Mouse (Mus musculus) cerebellum, adult (tissue): ENCODE measurements around the gene Nfam1.

Source experiments
- ATAC-seq: cut with Nextera tagmentation; 2 replicates; pipeline ENCODE4 v1.9.2; 2017; ENCODE audit warnings: mild to moderate bottlenecking, moderate library complexity, mixed read lengths; ENCODE audit not compliant: insufficient number of reproducible peaks, low FRiP score, low TSS enrichment

The Nfam1 gene

GRCm38 (mm10) chr15:82963556-82964156 is 69.5 kb downstream of the Nfam1 start:
- ATAC-seq = no peak

- no peak for ATAC-seq
These were observed 70.0 kb downstream of the Nfam1 start for GRCm38 (mm10) chr15:82963090-82963489.

DNA sequence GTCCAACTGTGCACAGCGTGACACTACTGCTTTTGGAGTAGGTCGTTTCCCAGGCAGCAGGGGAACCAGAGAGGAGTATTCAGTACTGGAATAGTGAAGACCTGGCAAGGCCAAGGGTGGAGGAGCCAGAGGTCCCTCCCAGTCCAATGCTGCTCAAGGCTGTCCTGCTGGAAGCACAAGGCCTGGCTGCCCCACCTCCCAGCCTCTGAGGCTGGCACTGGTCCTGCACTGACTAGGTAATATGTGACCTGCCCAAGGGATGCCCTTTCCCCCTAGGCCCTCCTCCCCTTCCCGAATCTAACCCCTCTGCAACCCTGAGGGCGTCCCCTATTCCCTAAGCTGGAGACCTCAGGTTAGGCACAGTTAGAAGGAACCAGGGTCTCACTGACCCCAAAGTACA is 70.6 kb downstream of the Nfam1 start:
- ATAC-seq = peak; percentile 24; the same call in 1 of the 2 replicates

GRCm38 (mm10) chr15:82960786-82961561 is 72.1 kb downstream of the Nfam1 start:
- ATAC-seq = no peak

DNA sequence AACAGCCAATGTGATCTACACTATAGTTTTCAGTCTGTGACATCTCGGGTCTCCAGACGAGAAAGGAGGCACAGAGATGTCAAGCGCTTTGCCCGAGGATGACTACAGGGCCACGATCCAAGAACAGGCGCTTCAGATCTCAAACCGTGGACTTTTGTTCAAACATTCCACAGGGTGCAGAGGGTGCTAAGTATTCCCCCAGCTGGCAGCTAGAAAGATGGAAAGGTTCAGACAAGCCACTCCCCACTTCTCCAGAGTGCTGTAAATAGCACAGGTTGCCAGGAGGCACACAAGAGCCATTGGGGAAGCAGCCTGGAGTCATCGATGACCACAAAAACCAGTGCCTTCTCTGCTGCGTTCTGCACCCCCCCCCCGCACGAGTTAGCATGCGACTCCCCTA is 74.0 kb downstream of the Nfam1 start:
- no peak for ATAC-seq

DNA sequence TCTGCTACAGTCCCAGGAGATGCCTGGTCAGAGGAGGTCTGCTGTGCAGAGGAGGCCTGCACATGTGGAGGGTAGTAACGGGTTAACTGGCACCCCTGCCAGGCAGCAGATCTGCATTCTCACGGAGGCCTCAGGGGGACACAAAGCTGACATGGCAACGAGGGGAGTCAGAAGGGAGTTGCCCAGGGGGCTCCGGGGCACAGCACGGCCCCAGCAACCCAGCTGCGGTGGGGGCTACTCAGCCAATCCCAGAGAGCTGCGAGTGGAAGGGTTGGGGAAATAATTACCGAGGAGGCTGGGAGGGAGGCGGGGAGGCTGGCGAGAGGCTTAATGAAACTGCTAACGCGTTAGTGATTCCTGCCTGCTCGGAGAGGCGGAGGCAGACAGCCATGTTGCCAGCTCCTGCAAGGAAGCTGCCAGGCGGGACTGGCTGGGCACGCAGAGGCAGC is 74.8 kb downstream of the Nfam1 start:
- ATAC-seq = no peak

- ATAC-seq = no peak
These were observed 76.4 kb downstream of the Nfam1 start for GRCm38 (mm10) chr15:82956721-82957120.

DNA sequence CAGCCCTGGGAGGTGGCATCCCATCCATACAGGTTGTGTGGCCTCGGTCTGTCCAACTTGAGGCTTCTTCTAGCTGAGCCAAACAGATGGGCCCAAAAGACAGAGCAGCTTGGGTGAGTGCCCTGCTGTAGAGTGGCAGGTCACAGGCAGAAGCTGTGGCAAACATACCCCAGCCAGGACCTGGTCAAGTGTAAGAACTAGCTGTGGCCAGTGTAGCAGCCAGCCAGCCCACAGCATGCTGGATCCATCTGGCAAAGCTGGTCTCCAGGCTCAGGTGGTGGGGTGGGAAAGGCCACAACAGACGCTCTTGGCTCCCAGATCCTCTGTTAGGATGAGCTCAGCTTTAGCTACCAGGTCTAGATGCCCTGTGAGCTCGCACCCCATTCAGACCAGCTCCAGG is 76.8 kb downstream of the Nfam1 start:
- no peak for ATAC-seq

GRCm38 (mm10) chr15:82955286-82955685 is 77.8 kb downstream of the Nfam1 start:
- no peak for ATAC-seq

GRCm38 (mm10) chr15:82954034-82954433 is 79.1 kb downstream of the Nfam1 start:
- ATAC-seq = no peak

DNA sequence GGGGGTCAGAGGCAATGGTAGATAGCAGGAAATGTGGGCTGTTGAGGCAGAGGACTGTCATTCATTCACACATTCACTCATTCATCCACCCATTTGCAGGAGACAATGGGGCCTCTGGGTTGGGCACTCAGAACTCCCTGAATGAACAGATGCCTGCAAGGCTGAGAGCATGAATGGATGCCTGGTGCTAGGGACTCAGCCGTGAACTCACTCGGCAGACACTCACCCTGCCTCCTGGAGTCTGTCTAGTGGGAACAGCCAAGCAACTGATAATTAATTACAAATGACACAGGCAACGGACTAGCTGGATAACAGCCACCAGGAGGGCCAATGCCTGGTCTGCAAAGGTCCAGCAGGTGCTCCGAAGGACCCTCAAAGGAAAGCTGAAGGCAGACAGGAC is 80.0 kb downstream of the Nfam1 start:
- no peak for ATAC-seq

GRCm38 (mm10) chr15:82952292-82952705 is 80.8 kb downstream of the Nfam1 start:
- no peak for ATAC-seq

- no peak for ATAC-seq
These were observed 82.9 kb downstream of the Nfam1 start for GRCm38 (mm10) chr15:82950246-82950645.

GRCm38 (mm10) chr15:82947431-82947830 is 85.7 kb downstream of the Nfam1 start:
- peak; percentile 69 for ATAC-seq

DNA sequence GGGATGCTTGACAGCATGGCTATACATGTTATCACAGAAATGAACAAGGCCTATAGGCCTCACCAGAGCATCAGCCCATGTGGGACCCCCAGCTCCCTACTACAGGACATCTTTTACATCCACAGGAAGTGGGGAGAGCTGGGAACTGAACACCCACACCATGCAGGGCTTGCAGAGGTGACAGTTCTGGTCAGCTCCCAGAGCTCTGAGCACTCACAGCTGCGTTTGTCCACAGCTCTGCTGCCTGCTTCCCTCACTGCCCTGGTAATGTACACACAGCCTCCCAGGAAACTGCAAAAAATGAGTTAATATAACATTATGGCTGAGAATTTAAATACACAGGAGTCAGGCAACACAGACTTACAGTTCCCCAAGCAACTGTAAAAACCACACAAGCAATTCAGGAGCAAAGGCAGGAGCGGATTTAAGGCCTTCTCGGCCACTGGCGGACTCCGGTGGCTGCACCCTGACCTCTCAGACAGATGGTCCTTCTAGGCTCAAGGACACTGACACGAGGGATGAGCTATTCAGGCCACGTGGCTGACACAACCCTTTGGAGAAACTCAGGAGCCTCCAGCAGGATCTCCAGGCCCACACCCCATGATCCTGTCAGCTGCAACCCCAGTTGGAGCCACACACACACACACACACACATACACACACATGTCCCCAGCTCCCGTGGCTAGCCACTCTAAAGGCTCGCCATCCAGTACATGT is 88.5 kb downstream of the Nfam1 start:
- ATAC-seq = no peak
